Mouse (Mus musculus) heart, embryonic 16.5 days (tissue): ENCODE data around the gene Miip. TPM values are rescaled to one million over a fixed set of nuclear protein-coding genes. Genes with fewer than 3 reads are reported as not detected.
"Not testable (repeated sequence)": the region's sequence is repeated elsewhere in the genome, so short reads cannot be mapped to it uniquely, and the experiment has no call there.

Experiments used
- ATAC-seq: fragments of 200-750 bp; cut with Nextera tagmentation; replicated peaks from 2 replicates; pipeline ENCODE4 v1.8.0; 2017; ENCODE audit warnings: moderate number of reproducible peaks; ENCODE audit not compliant: insufficient read depth, low FRiP score; ENCODE audit errors: extremely low read depth
- H3K27ac ChIP-seq: fragments of 300-500 bp; sonication (generic); 2 replicates; pipeline ENCODE4 v1.5.1; 2014; ENCODE audit warnings: mild to moderate bottlenecking, low read length, control low read depth, moderate library complexity
- H3K27me3 ChIP-seq: fragments of 300-500 bp; sonication (generic); 2 replicates; pipeline ENCODE4 v1.6.1; 2014; ENCODE audit warnings: low read length, mixed read lengths; ENCODE audit not compliant: control insufficient read depth, insufficient read depth
- H3K36me3 ChIP-seq: fragments of 300-500 bp; sonication (generic); 2 replicates; pipeline ENCODE4 v1.6.1; 2014; ENCODE audit not compliant: control insufficient read depth, insufficient read depth
- H3K4me1 ChIP-seq: fragments of 300-500 bp; sonication (generic); 2 replicates; pipeline ENCODE4 v1.6.1; 2014; ENCODE audit warnings: low read length, mixed read lengths; ENCODE audit not compliant: control insufficient read depth, insufficient read depth
- H3K4me2 ChIP-seq: fragments of 300-500 bp; sonication (generic); 2 replicates; pipeline ENCODE4 v1.6.1; 2014; ENCODE audit warnings: low read depth, mild to moderate bottlenecking, control low read depth, low read length
- H3K4me3 ChIP-seq: fragments of 300-500 bp; sonication (generic); 2 replicates; pipeline ENCODE4 v1.5.1; 2014; ENCODE audit warnings: mild to moderate bottlenecking, control low read depth, low read length
- H3K9ac ChIP-seq: fragments of 300-500 bp; sonication (generic); 2 replicates; pipeline ENCODE4 v1.6.1; 2014; ENCODE audit warnings: low read length, control low read depth
- H3K9me3 ChIP-seq: fragments of 300-500 bp; sonication (generic); replicated peaks from 2 replicates; pipeline ENCODE4 v1.6.1; 2016; ENCODE audit warnings: low read length; ENCODE audit not compliant: control insufficient read depth
- WGBS: fragments of 180-500 bp; shearing (Covaris S2); extraction: QIAGEN DNeasy Blood & Tissue Kit; methylation state at CpG from one replicate; pipeline ENCODE4 v1.1.7; 2014; 5-methylcytosine and 5-hydroxymethylcytosine counted together
- polyA plus RNA-seq: library from polyadenylated mRNA; unstranded; fragments of >200 nt; fragmentation: Nextera tagmentation; extraction: Ambion mirVana; gene quantifications from 2 replicates; pipeline ENCODE4 v1.2.1, GENCODE M21; 2015

Gene Miip
- polyA plus RNA-seq, 1 experiment from 2014 or later, result 33.9 TPM

GRCm38 (mm10) chr4:147819659-147820058 lies 49.0 kb downstream of the Miip start:
- H3K4me1 ChIP-seq, H3K36me3 ChIP-seq, H3K4me2 ChIP-seq, H3K27me3 ChIP-seq, H3K9ac ChIP-seq, ATAC-seq, H3K27ac ChIP-seq, H3K4me3 ChIP-seq: not testable (repeated sequence)
- H3K9me3 ChIP-seq, result peaks cover 31% of the 10 kb centered on the region
- WGBS, result 81% methylated on average over 7 of the region's 7 CpGs

DNA sequence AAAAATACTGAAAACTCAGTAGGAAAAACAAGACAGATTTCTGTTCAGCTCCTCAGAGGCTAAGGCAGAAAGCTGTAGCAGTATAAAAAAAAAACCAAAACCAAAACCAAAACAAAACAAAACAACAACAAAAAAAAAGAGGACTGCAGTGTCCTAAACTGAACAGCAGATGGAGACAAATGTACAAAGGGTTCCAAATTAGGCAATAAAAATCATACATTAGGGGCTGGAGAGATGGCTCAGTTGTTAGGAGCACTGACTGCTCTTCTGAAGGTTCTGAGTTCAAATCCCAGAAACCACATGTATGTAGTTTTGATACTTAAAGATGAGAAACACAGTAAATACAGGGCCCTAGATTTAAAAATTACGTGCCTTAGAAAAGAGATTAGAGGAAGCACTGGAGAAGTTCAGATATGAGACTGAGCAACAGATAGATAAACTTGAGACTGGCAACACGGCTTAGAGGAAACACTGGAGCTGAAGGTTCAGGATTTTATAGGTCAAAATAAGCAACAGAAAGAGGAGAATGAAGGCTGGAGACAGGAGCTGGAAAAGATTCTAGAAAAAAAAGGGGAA lies 53.9 kb downstream of the Miip start:
- H3K27me3 ChIP-seq, result no peaks in the 10 kb centered on the region
- no peak overlapping the region for H3K9ac ChIP-seq
- H3K4me3 ChIP-seq, result no peak overlapping the region
- no peak overlapping the region for H3K27ac ChIP-seq
- no peaks in the 10 kb centered on the region for H3K4me1 ChIP-seq
- H3K4me2 ChIP-seq, result no peak overlapping the region
- H3K36me3 ChIP-seq, result no peaks in the 10 kb centered on the region
- H3K9me3 ChIP-seq, result 0 out of 2 replicates have a peak, but pooled peaks cover 2% of the 10 kb centered on the region
- no peak for ATAC-seq
- 69% methylated on average over 2 of the region's 2 CpGs for WGBS

DNA sequence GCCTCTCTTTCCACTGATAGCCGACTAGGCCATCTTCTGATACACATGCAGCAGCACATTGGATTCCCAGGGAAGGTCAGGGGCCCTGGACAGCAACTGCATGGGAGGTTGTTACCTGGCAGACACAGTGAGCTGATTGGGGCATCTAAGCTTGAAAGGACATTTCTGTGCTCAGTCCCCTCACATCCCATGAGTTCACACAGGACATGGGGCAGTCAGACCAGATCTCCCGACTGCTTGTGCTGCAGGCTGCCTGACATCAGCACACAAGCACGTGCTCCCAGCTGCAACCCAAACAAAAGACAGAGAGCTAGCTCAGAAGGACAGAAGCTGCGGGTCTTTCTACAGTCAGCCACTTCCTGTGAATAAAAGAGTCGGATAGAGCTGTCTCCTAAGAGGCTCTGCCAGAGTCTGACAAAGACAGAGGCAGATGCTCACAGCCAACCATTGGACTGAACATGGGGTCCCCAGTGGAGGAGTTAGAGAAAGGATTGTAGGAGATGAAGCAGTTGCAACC lies 55.3 kb downstream of the Miip start:
- no peak overlapping the region for H3K27ac ChIP-seq
- no peak overlapping the region for H3K9ac ChIP-seq
- no peaks in the 10 kb centered on the region for H3K36me3 ChIP-seq
- H3K4me1 ChIP-seq, result peaks cover 5% of the 10 kb centered on the region
- H3K9me3 ChIP-seq, result 0 out of 2 replicates have a peak, but pooled peaks cover 2% of the 10 kb centered on the region
- no peaks in the 10 kb centered on the region for H3K27me3 ChIP-seq
- no peak overlapping the region for H3K4me2 ChIP-seq
- WGBS, result 37% methylated on average over 5 of the region's 5 CpGs
- peak; percentile 44 for ATAC-seq
- H3K4me3 ChIP-seq, result no peak overlapping the region

Other genes starting within 250 kb of the Miip start
- 3.9 TPM in 2 replicates for gene Zfp979, start 226.3 kb downstream of the Miip start, polyA plus RNA-seq
- not detected in 2 replicates for gene Zfp534, start 166.3 kb downstream of the Miip start, polyA plus RNA-seq
- gene Zfp984, start 59.0 kb downstream of the Miip start, polyA plus RNA-seq, result 8.7 and 11.0 TPM in 2 replicates
- gene Zfp933, start 20.4 kb downstream of the Miip start, polyA plus RNA-seq, result 4.7 and 5.2 TPM in 2 replicates
- gene Fv1, start 163 bp upstream of the Miip start, polyA plus RNA-seq, result 10.4 and 12.4 TPM in 2 replicates
- gene Mfn2, start 35.9 kb upstream of the Miip start, polyA plus RNA-seq, result 164 and 184 TPM in 2 replicates
- 58.5 and 62.7 TPM in 2 replicates for gene Plod1, start 68.0 kb upstream of the Miip start, polyA plus RNA-seq
- gene 2510039O18Rik, start 72.1 kb upstream of the Miip start, polyA plus RNA-seq, result 12.1 and 14.2 TPM in 2 replicates
- gene Nppb, start 117.0 kb upstream of the Miip start, polyA plus RNA-seq, result 159 and 197 TPM in 2 replicates
- gene Nppa, start 131.9 kb upstream of the Miip start, polyA plus RNA-seq, result 4,431 and 6,649 TPM in 2 replicates
- gene Clcn6, start 170.0 kb upstream of the Miip start, polyA plus RNA-seq, result 6.8 and 7.1 TPM in 2 replicates
- gene Mthfr, start 170.3 kb upstream of the Miip start, polyA plus RNA-seq, result 11.7 and 13.9 TPM in 2 replicates
- 17.2 and 17.9 TPM in 2 replicates for gene Agtrap, start 219.2 kb upstream of the Miip start, polyA plus RNA-seq